Mouse (Mus musculus): ENCODE data around the gene Lca5l. TPM values are rescaled to one million over a fixed set of nuclear protein-coding genes. Genes with fewer than 3 reads are reported as not detected.

The Lca5l gene
- polyA plus RNA-seq, 1 experiment from 2014 or later = 0.50 TPM

GRCm38 (mm10) chr16:96221959-96222358 lies 29.9 kb upstream of the Lca5l start:
- no peaks in the 10 kb centered on the region for H3K36me3 ChIP-seq (ENCODE audit: control insufficient read depth, insufficient read depth, low read length)
- H3K27me3 ChIP-seq (replicated peaks; ENCODE audit: control insufficient read depth, insufficient read depth, low read length) = no peaks in the 10 kb centered on the region
- no peak for ATAC-seq
- no peaks in the 10 kb centered on the region for H3K9me3 ChIP-seq (ENCODE audit: control insufficient read depth, low read length)
- H3K27ac ChIP-seq (ENCODE audit: low read length) = no peak overlapping the region
- no peaks in the 10 kb centered on the region for H3K4me1 ChIP-seq (ENCODE audit: control insufficient read depth, insufficient read depth, low read length)
- H3K4me3 ChIP-seq (ENCODE audit: low read length) = no peak overlapping the region
- H3K4me2 ChIP-seq (ENCODE audit: low read depth, low read length) = no peak overlapping the region
- no peak overlapping the region for H3K9ac ChIP-seq (ENCODE audit: low read depth, low read length)
- WGBS = 79% methylated on average over 3 of the region's 3 CpGs

- no peaks in the 10 kb centered on the region for H3K9me3 ChIP-seq (ENCODE audit: control insufficient read depth, low read length)
- H3K4me3 ChIP-seq (ENCODE audit: low read length) = no peak overlapping the region
- ATAC-seq = no peak
- H3K4me2 ChIP-seq (ENCODE audit: low read depth, low read length) = no peak overlapping the region
- 76% methylated on average over 5 of the region's 5 CpGs for WGBS
- no peak overlapping the region for H3K9ac ChIP-seq (ENCODE audit: low read depth, low read length)
- H3K4me1 ChIP-seq (ENCODE audit: control insufficient read depth, insufficient read depth, low read length) = no peaks in the 10 kb centered on the region
- H3K27ac ChIP-seq (ENCODE audit: low read length) = no peak overlapping the region
- H3K27me3 ChIP-seq (replicated peaks; ENCODE audit: control insufficient read depth, insufficient read depth, low read length) = no peaks in the 10 kb centered on the region
- H3K36me3 ChIP-seq (ENCODE audit: control insufficient read depth, insufficient read depth, low read length) = no peaks in the 10 kb centered on the region
Observed at GRCm38 (mm10) chr16:96221491-96221890, 29.4 kb upstream of the Lca5l start.

- Histone ChIP-seq H3K4me2 (ENCODE audit: low read depth, low read length) (no peak overlapping the region), H3K9ac (ENCODE audit: low read depth, low read length) (no peak overlapping the region), H3K9me3 (ENCODE audit: control insufficient read depth, low read length) (no peaks in the 10 kb centered on the region), H3K27me3 (replicated peaks; ENCODE audit: control insufficient read depth, insufficient read depth, low read length) (no peaks in the 10 kb centered on the region), H3K4me3 (ENCODE audit: low read length) (no peak overlapping the region), H3K4me1 (ENCODE audit: control insufficient read depth, insufficient read depth, low read length) (no peaks in the 10 kb centered on the region; the same call in none of the 2 replicates), H3K36me3 (ENCODE audit: control insufficient read depth, insufficient read depth, low read length) (no peaks in the 10 kb centered on the region), H3K27ac (ENCODE audit: low read length) (no peak overlapping the region)
- WGBS = 88% methylated on average over 4 of the region's 4 CpGs
- no peak for ATAC-seq
Observed at GRCm38 (mm10) chr16:96213027-96213426, 21.0 kb upstream of the Lca5l start.

GRCm38 (mm10) chr16:96210856-96211255 lies 18.8 kb upstream of the Lca5l start:
- no peak for ATAC-seq
- WGBS = 69% methylated on average over 7 of the region's 7 CpGs
- Histone ChIP-seq H3K4me3 (ENCODE audit: low read length) (no peak overlapping the region), H3K4me1 (ENCODE audit: control insufficient read depth, insufficient read depth, low read length) (no peaks in the 10 kb centered on the region; the same call in none of the 2 replicates), H3K4me2 (ENCODE audit: low read depth, low read length) (no peak overlapping the region), H3K9ac (ENCODE audit: low read depth, low read length) (no peak overlapping the region), H3K27me3 (replicated peaks; ENCODE audit: control insufficient read depth, insufficient read depth, low read length) (no peaks in the 10 kb centered on the region), H3K27ac (ENCODE audit: low read length) (peak overlapping the region; percentile 26; the same call in 1 of the 2 replicates), H3K9me3 (ENCODE audit: control insufficient read depth, low read length) (no peaks in the 10 kb centered on the region), H3K36me3 (ENCODE audit: control insufficient read depth, insufficient read depth, low read length) (no peaks in the 10 kb centered on the region)

- ATAC-seq = no peak
- Histone ChIP-seq H3K4me1 (ENCODE audit: control insufficient read depth, insufficient read depth, low read length) (no peaks in the 10 kb centered on the region; the same call in none of the 2 replicates), H3K36me3 (ENCODE audit: control insufficient read depth, insufficient read depth, low read length) (no peaks in the 10 kb centered on the region), H3K4me3 (ENCODE audit: low read length) (no peak overlapping the region), H3K27me3 (replicated peaks; ENCODE audit: control insufficient read depth, insufficient read depth, low read length) (no peaks in the 10 kb centered on the region), H3K27ac (ENCODE audit: low read length) (no peak overlapping the region), H3K9me3 (ENCODE audit: control insufficient read depth, low read length) (no peaks in the 10 kb centered on the region), H3K9ac (ENCODE audit: low read depth, low read length) (no peak overlapping the region), H3K4me2 (ENCODE audit: low read depth, low read length) (no peak overlapping the region)
- WGBS = 81% methylated on average over 10 of the region's 10 CpGs
Observed at GRCm38 (mm10) chr16:96209789-96210188, 17.7 kb upstream of the Lca5l start.

- no peak overlapping the region for H3K9ac ChIP-seq (ENCODE audit: low read depth, low read length)
- H3K27ac ChIP-seq (ENCODE audit: low read length) = no peak overlapping the region
- H3K9me3 ChIP-seq (ENCODE audit: control insufficient read depth, low read length) = no peaks in the 10 kb centered on the region
- no peaks in the 10 kb centered on the region for H3K36me3 ChIP-seq (ENCODE audit: control insufficient read depth, insufficient read depth, low read length)
- ATAC-seq = no peak
- H3K4me2 ChIP-seq (ENCODE audit: low read depth, low read length) = 0 out of 2 replicates have a peak overlapping the region, but pooled peaks have one; percentile 6
- no peak overlapping the region for H3K4me3 ChIP-seq (ENCODE audit: low read length)
- 66% methylated on average over 11 of the region's 11 CpGs for WGBS
- no peaks in the 10 kb centered on the region for H3K27me3 ChIP-seq (replicated peaks; ENCODE audit: control insufficient read depth, insufficient read depth, low read length)
- peaks cover 8% of the 10 kb centered on the region for H3K4me1 ChIP-seq (ENCODE audit: control insufficient read depth, insufficient read depth, low read length)
Observed at GRCm38 (mm10) chr16:96201485-96202232, 9.6 kb upstream of the Lca5l start.

GRCm38 (mm10) chr16:96200702-96201028 lies 8.6 kb upstream of the Lca5l start:
- ATAC-seq = no peak
- Histone ChIP-seq H3K36me3 (ENCODE audit: control insufficient read depth, insufficient read depth, low read length) (no peaks in the 10 kb centered on the region), H3K4me1 (ENCODE audit: control insufficient read depth, insufficient read depth, low read length) (peaks cover 8% of the 10 kb centered on the region), H3K4me2 (ENCODE audit: low read depth, low read length) (peak overlapping the region; percentile 61), H3K9me3 (ENCODE audit: control insufficient read depth, low read length) (no peaks in the 10 kb centered on the region), H3K9ac (ENCODE audit: low read depth, low read length) (peak overlapping the region; percentile 49), H3K4me3 (ENCODE audit: low read length) (peak overlapping the region; percentile 33), H3K27ac (ENCODE audit: low read length) (peak overlapping the region; percentile 29), H3K27me3 (replicated peaks; ENCODE audit: control insufficient read depth, insufficient read depth, low read length) (no peaks in the 10 kb centered on the region)
- WGBS = 36% methylated on average over 9 of the region's 9 CpGs

GRCm38 (mm10) chr16:96199913-96200701 lies 8.0 kb upstream of the Lca5l start, which contains the start of gene Sh3bgr:
TSS of gene Sh3bgr (plus strand) at chr16:96200450.
- peak within 1 kb of the TSS; percentile 29 for H3K27ac ChIP-seq (ENCODE audit: low read length)
- 0 out of 2 replicates have a peak, but pooled peaks cover 1% of the 10 kb centered on the region for H3K9me3 ChIP-seq (ENCODE audit: control insufficient read depth, low read length)
- H3K27me3 ChIP-seq (replicated peaks; ENCODE audit: control insufficient read depth, insufficient read depth, low read length) = no peaks in the 10 kb centered on the region
- ATAC-seq = peak; percentile 90
- no peaks in the 10 kb centered on the region for H3K36me3 ChIP-seq (ENCODE audit: control insufficient read depth, insufficient read depth, low read length)
- peak within 1 kb of the TSS; percentile 33 for H3K4me3 ChIP-seq (ENCODE audit: low read length)
- H3K4me1 ChIP-seq (ENCODE audit: control insufficient read depth, insufficient read depth, low read length) = peaks cover 8% of the 10 kb centered on the region
- peak within 1 kb of the TSS; percentile 61 for H3K4me2 ChIP-seq (ENCODE audit: low read depth, low read length)
- 3% methylated on average over 20 of the region's 20 CpGs for WGBS
- H3K9ac ChIP-seq (ENCODE audit: low read depth, low read length) = peak within 1 kb of the TSS; percentile 49

GRCm38 (mm10) chr16:96187619-96188018 lies 4.5 kb downstream of the Lca5l start:
- no peak for ATAC-seq

More at GRCm38 (mm10) chr16:96187619-96188018, 4.5 kb downstream of the Lca5l start:
- Histone ChIP-seq H3K4me1 (ENCODE audit: control insufficient read depth, insufficient read depth, low read length) (0 out of 2 replicates have a peak, but pooled peaks cover 3% of the 10 kb centered on the region), H3K36me3 (ENCODE audit: control insufficient read depth, insufficient read depth, low read length) (no peaks in the 10 kb centered on the region), H3K27ac (ENCODE audit: low read length) (no peak overlapping the region), H3K4me2 (ENCODE audit: low read depth, low read length) (no peak overlapping the region), H3K9ac (ENCODE audit: low read depth, low read length) (no peak overlapping the region), H3K9me3 (ENCODE audit: control insufficient read depth, low read length) (peaks cover 4% of the 10 kb centered on the region; the same call in 1 of the 2 replicates), H3K27me3 (replicated peaks; ENCODE audit: control insufficient read depth, insufficient read depth, low read length) (0 out of 2 replicates have a peak, but pooled peaks cover 3% of the 10 kb centered on the region), H3K4me3 (ENCODE audit: low read length) (no peak overlapping the region)
- 87% methylated on average over 5 of the region's 5 CpGs for WGBS
